Mouse (Mus musculus) lung, adult 2 months (tissue): ENCODE measurements at regions not wholly inside any gene's neighbourhood (a gene's known extent, or its start where the extent isn't known, plus 50 kb on each side); places are given as distances from the start of the nearest gene placed in this dataset.

ENCODE experiments used
- DNase-seq: peaks from one replicate; pipeline ENCODE4 v3.0.0; 2022
- H3K4me1 ChIP-seq: fragments of 200-500 bp; 2 replicates; pipeline ENCODE4 v1.6.1; 2011; ENCODE audit warnings: low read length; ENCODE audit not compliant: control insufficient read depth, insufficient read depth
- H3K4me3 ChIP-seq: fragments of 200-500 bp; replicated peaks from 2 replicates; pipeline ENCODE3; 2011; ENCODE audit warnings: low read depth, mild to moderate bottlenecking, control low read depth, low read length; ENCODE audit errors: extremely low read depth
- CTCF ChIP-seq: fragments of 200-500 bp; IDR thresholded peaks from 2 replicates; pipeline ENCODE4 v1.5.1; 2011; ENCODE audit warnings: mild to moderate bottlenecking, low read length, control low read depth; ENCODE audit not compliant: insufficient read depth
- POLR2A ChIP-seq: fragments of 200-500 bp; IDR thresholded peaks from 2 replicates; pipeline ENCODE4 v1.6.1; 2011; ENCODE audit warnings: low read depth, mild to moderate bottlenecking, control low read depth, low read length, borderline replicate concordance; ENCODE audit errors: extremely low read depth
- WGBS: fragments of 180-500 bp; shearing (Covaris S2); methylation state at CpG from one replicate; pipeline ENCODE4 v1.1.7; 2018; 5-methylcytosine and 5-hydroxymethylcytosine counted together

DNA sequence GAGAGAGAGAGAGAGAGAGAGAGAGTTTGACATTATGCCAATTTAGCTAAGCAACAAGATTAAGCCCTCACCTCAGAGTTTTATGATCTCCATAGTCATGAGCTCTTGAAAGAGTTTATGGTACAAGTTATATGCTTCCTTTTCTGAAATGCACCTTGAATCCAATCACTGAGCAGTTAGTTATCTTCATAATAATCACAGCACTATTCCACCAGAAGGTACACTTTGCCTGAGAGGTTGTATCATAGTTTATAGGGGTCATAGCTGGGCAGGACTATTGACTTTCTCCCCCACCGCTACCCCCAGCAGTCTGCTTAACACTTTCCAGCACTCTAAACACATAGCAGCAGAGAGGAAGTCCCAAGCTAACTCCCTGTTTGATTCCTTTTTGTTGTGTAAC, 151.8 kb upstream of the Rprm start:
- Histone ChIP-seq H3K4me3 (no peak overlapping the region), H3K4me1 (no peaks in the 10 kb centered on the region)
- TF ChIP-seq CTCF (no peak), POLR2A (no peak)
- WGBS, result 53% methylated on average over 1 of the region's 1 CpGs
- DNase-seq, result no peak

DNA sequence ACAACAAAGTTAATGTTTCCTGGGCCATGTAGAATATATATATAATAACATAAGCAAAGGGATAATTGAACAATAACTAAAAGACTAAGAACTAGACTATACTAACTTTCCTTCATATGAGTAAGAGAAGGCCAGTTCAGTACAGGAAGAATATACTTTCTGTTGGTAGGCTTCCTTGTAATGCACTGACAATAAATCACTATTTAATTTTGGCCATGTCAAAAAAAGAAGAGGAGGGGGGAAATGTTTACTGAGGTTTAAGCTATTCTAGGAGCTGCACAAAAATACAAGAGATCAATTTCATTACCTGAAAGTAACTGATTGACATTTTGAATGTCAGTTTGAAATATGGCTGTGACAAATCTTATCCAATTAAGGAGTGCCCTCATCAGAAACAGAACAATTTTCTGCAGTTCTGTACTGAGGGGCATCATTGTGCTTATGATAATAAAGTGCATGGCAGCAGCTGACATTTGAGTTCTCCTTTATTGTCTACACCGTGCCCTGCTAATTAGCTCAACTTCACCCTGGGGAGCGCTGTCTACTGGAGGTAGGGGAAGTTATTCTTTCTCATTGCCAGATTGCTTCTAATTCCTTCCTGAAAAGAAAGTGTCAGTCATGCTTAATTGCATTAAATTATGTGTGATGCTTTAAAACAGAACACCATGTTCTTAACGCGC, 171.2 kb upstream of the Galnt13 start:
- H3K4me3 ChIP-seq, result no peak overlapping the region
- 88% methylated on average over 4 of the region's 4 CpGs for WGBS
- H3K4me1 ChIP-seq, result no peaks in the 10 kb centered on the region
- DNase-seq, result no peak
- TF ChIP-seq CTCF (no peak), POLR2A (no peak)

DNA sequence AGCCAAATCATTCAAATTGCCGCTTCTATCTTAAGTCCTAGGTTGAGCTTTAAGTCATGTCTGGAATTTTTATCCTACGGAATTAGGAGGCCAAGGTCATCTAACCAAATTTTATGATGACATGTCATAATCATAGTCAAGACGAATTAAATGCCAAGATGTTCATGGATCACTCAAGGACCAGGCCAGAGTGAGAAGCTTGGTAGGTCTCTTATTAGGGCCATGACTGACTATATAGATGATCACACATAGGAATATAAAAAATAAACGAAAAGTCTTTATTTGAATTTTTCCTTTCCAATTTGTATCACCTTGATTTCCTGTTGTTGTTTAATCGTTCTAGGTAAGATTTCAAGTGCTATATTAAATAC, 170.7 kb upstream of the Galnt13 start:
- no peak for TF ChIP-seq CTCF
- no peak for TF ChIP-seq POLR2A
- WGBS, result 78% methylated on average over 5 of the region's 5 CpGs
- DNase-seq, result no peak
- Histone ChIP-seq H3K4me1 (no peaks in the 10 kb centered on the region), H3K4me3 (no peak overlapping the region)

DNA sequence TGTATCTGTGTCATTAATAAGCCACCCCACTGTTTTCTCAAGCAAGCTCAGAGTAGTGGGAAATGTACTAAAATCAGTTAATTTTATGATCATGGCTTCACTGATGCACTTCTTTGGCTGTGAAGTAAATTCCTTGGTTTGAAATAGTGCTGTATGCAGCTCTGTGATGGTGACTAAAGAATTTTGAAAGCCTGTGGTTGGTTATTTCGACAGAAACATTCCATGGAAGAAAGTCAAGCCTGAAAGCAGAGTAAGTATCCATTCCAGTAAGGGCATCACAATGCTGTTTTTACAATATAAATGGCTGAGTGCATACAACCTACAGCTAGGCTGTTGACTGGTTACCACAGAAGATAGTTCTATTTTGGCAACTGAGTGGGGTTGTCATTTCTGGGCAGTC, 154.2 kb upstream of the Galnt13 start:
- no peak for DNase-seq
- WGBS, result 33% methylated on average over 1 of the region's 1 CpGs
- TF ChIP-seq POLR2A, result no peak
- TF ChIP-seq CTCF, result no peak
- Histone ChIP-seq H3K4me1 (no peaks in the 10 kb centered on the region), H3K4me3 (no peak overlapping the region)

DNA sequence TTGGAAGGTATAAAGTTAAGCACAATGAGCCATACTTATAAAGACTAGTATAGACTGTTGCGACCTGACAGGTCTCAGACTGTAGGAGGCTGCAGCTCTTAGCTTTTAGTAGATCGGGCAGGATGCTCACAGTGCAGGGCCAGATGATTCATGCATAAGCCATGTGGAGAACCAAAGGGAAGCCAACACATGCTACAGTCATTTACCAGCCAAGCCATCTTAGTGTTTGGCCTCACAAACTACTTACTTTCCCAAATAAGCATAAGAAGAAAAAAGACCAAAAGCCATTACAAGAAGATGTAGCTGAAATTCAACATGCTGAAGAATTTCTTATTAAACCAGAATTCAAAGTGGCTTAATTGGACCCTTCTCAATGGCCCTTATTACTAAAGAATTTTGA, 152.2 kb upstream of the Galnt13 start:
- Histone ChIP-seq H3K4me3 (no peak overlapping the region), H3K4me1 (no peaks in the 10 kb centered on the region)
- TF ChIP-seq POLR2A, result no peak
- no peak for DNase-seq
- WGBS, result 88% methylated on average over 2 of the region's 2 CpGs

DNA sequence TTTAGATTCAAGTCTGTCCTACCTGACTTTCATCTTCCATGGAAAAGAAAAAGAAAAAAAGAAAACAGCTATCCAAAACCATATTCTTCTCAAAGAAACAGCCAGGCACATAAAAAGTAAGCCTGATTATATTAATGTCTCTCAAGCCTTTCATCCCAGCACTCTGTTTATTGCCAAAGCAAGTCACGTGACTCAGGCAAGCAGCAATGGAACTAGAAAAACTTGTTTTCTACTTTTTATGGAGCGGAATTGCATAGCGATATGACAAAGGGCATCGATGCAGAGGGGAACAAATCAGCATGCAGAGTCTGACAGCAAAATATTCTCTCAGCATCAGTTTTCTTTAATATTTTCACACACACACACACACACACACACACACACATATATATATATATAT, 130.6 kb upstream of the Galnt13 start:
- no peaks in the 10 kb centered on the region for H3K4me1 ChIP-seq
- 78% methylated on average over 4 of the region's 4 CpGs for WGBS
- no peak for TF ChIP-seq POLR2A
- TF ChIP-seq CTCF, result no peak
- no peak for DNase-seq
- H3K4me3 ChIP-seq, result no peak overlapping the region

DNA sequence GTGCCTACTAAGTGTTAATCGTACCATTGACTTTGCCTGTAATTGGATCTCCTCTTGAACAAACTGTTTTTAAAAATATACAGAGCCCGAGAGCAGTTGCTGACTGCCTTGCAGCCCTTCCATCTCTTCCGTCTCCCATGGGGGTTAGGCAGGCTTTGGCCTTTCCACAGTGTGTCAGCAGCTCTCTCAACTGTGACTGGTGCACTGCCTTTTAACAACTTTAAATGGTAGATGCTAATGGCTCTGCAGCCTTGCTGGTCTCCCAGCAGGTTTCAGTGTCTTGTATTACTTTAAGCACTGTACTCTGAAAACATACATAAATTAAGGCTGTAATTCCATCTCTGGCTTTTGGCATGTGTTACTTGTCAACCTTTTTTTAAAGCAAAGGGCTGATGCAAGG, 117.6 kb upstream of the Galnt13 start:
- Histone ChIP-seq H3K4me3 (no peak overlapping the region), H3K4me1 (no peaks in the 10 kb centered on the region)
- 61% methylated on average over 3 of the region's 3 CpGs for WGBS
- no peak for TF ChIP-seq POLR2A
- no peak for TF ChIP-seq CTCF
- no peak for DNase-seq

DNA sequence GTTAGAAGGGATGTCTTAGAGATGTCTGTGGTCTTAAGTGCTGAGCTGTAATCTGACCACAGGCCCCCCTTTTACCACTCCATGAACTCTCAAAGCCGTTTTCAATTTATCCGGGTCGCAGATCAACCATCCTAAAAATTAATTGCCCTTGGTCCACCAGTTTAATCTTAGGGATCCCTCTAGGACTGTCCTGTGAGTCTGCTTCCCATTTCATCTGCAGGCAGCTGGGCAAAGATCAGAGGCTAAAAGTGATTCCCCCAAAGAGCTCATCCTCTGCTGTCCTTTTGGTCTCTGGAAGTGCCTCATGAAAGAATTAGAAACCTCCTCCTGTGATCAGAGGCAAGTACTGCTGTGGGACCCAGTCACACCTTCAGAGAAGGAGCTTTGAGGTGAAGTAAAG, 69.2 kb upstream of the Galnt13 start:
- no peak for TF ChIP-seq POLR2A
- TF ChIP-seq CTCF, result no peak
- Histone ChIP-seq H3K4me3 (no peak overlapping the region), H3K4me1 (no peaks in the 10 kb centered on the region)
- WGBS, result 50% methylated on average over 3 of the region's 3 CpGs
- DNase-seq, result no peak

DNA sequence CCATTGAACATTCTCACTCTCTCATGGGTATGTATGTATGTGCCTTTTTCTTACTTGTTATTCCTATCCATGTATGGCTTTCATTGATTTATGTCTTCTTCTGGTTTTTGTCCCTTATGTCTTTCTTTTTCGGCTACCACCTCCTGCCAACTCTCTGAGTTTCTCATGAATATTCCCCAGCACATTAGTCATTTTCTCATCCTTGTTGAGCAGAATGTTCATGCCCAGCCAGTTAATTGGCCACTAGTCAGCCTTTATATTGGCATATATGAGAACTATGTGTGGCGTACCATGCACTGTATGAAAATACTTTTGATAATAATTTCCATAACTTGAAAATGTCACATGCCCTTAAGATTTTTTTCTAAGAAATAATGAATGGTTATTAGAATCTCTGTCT, 56.8 kb upstream of the Galnt13 start:
- TF ChIP-seq POLR2A (no peak), CTCF (no peak)
- no peak for DNase-seq
- WGBS, result 90% methylated on average over 2 of the region's 2 CpGs
- Histone ChIP-seq H3K4me3 (no peak overlapping the region), H3K4me1 (no peaks in the 10 kb centered on the region)
